Mouse (Mus musculus) embryonic facial prominence, embryonic 10.5 days (tissue): ENCODE measurements around the gene OR5BS1P. TPM values are rescaled to one million over a fixed set of nuclear protein-coding genes. Genes with fewer than 3 reads are reported as not detected.

Experiments used
- DNase-seq: peaks from one replicate; pipeline ENCODE4 v3.0.0-alpha.2; 2017; ENCODE audit warnings: low spot score
- H3K27ac ChIP-seq: fragments of 300-500 bp; sonication (generic); replicated peaks from 2 replicates; pipeline ENCODE4 v1.5.1; 2016; ENCODE audit warnings: mild to moderate bottlenecking
- H3K27me3 ChIP-seq: fragments of 300-500 bp; sonication (generic); replicated peaks from 2 replicates; pipeline ENCODE4 v1.6.1; 2016; ENCODE audit warnings: low read depth, mild to moderate bottlenecking; ENCODE audit not compliant: poor library complexity, severe bottlenecking
- H3K36me3 ChIP-seq: fragments of 300-500 bp; sonication (generic); replicated peaks from 2 replicates; pipeline ENCODE4 v1.6.1; 2016; ENCODE audit warnings: mild to moderate bottlenecking, moderate library complexity
- H3K4me1 ChIP-seq: fragments of 300-500 bp; sonication (generic); 2 replicates; pipeline ENCODE4 v1.6.1; 2016
- H3K4me3 ChIP-seq: fragments of 300-500 bp; sonication (generic); 2 replicates; pipeline ENCODE4 v1.5.1; 2016; ENCODE audit warnings: mild to moderate bottlenecking, moderate library complexity
- H3K9me3 ChIP-seq: fragments of 300-500 bp; sonication (generic); 2 replicates; pipeline ENCODE4 v1.6.1; 2016; ENCODE audit warnings: mild to moderate bottlenecking
- WGBS: fragments of 180-500 bp; shearing (Covaris S2); methylation state at CpG from one replicate; pipeline ENCODE4 v1.1.7; 2016; 5-methylcytosine and 5-hydroxymethylcytosine counted together
- polyA plus RNA-seq: library from polyadenylated mRNA; unstranded; fragments of >200 nt; fragmentation: Nextera tagmentation; extraction: Ambion mirVana; gene quantifications from 2 replicates; pipeline ENCODE4 v1.2.1, GENCODE M21; 2016

OR5BS1P gene
- polyA plus RNA-seq, 1 experiment from 2014 or later, result not detected

DNA sequence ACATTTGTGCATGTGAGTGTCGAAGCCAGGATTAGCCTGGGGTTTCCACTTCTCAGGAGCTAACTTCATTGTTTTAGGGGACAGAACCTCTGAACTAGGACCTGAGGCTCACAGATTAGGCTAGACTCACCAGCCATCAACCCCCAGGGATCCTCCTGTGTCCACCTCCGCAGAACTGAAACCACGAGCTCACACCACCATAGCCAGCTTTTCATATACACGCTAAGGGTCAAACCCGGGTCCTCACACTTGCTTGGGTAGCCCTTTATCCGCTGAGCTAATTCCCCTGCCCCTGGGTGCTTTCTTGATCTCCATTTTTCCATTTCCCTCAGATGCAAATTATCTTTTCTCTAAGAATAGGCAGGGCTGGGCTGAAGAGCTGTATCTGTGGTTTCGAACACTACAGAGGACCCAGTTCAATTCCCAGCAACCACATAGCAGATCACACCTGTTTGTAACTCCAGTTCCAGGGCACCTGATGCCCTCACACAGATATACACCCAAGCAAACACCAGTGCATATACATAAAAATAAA lies 9.9 kb downstream of the OR5BS1P start:
- WGBS, result 78% methylated on average over 7 of the region's 7 CpGs
- Histone ChIP-seq H3K9me3 (no peaks in the 10 kb centered on the region), H3K27me3 (no peaks in the 10 kb centered on the region), H3K4me3 (no peak overlapping the region), H3K4me1 (0 out of 2 replicates have a peak, but pooled peaks cover 6% of the 10 kb centered on the region), H3K36me3 (no peaks in the 10 kb centered on the region), H3K27ac (no peak overlapping the region)
- no peak for DNase-seq

DNA sequence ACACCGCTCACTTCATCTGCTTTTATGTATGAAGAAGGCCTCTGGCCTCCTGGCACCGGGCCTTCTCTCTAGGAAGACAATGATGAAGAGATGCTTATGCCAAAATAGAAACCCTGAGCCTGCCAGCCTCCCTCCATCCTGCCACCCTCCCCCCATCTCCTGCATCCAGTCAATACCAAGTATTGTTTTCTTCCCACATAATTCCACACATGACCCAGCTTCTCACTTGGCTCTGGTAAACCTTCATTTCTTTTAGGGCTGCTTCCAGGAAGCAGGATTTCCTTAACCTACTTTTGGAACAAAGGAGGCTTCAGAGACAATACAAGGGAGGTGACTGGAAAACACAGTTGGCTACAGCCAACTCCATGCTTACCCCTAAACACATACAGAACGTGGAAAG lies 13.0 kb downstream of the OR5BS1P start, which contains the start of gene Lalba:
Lalba (minus strand) TSS at position 21 of the 400 bp plus-strand sequence.
- WGBS, result 58% methylated on average over 3 of the region's 3 CpGs
- Histone ChIP-seq H3K4me1 (0 out of 2 replicates have a peak, but pooled peaks cover 6% of the 10 kb centered on the region), H3K36me3 (no peaks in the 10 kb centered on the region), H3K4me3 (no peak within 1 kb of the TSS), H3K9me3 (no peaks in the 10 kb centered on the region), H3K27me3 (no peaks in the 10 kb centered on the region), H3K27ac (no peak within 1 kb of the TSS)
- no peak for DNase-seq

DNA sequence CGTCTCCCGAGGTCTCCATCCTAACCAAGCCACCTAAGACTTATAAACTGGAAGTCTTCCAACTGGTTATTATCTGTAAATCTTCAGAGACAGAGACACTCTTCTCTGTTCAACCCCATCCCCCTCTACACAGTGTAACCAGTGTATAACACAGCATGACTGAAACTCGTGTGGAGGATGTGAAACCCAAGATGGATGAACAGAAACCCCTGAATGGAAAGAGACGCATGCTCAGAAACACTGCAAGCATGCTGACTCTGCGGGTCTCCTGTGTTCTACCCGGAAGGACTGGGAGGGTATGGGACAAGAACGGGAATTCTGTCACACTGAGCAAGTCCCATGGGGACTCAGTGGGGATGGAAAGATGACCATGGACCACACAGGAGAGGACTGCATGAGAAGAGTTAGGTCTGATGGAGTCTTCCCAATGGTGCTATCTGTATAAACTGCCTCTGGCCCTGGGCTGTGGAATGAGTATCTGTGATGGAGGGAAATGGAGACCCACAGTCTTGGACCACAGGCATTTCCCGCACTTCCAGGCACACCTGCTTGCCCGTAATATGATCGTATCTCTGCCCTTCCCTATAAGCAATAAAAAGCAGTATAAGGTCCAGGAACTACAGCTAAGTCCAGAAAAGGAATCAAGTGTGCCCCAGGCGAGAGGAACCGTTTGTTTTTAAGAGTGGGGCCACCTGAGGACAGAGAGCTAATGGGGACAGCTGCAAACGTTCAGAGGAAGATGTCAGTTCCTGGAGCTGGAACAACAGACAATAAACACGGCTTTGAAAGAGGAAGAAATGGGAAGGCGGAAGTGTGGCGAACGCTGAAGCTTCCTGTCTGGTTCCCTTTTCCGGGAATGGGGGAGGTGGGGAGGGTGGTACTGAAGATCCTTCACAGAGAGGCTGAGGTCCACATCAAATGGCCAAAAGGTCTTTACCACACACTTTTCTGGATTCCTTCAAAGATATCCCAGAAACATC lies 14.5 kb downstream of the OR5BS1P start:
- H3K4me3 ChIP-seq, result no peak overlapping the region
- DNase-seq, result no peak
- 75% methylated on average over 18 of the region's 18 CpGs for WGBS

DNA sequence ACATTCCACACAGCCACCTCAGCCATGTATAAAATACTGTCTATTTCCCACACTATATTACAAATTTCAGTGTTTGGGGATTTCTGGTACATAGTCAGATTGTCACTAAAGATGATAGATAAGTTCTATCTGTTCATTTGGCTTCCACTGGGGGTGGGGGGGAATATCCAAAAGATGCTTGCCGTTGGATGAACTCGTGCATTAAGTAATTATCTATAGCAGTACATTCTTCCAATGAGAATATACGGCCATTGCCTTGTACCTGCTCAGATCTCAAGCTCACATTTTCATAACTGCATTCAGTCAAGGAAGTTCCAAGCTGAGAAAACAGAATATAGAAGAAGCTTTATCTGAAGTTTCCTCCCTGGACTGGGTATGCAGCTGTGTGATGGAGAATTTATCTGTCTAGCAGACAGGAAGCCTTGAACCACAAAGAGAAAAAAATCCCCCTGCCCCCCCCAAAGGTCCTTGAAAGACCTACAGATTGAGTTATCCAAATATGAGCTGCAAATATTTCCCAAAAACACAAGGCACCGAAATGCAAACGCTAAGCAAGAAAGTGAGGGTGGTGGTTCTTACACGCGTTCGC lies 16.8 kb downstream of the OR5BS1P start:
- Histone ChIP-seq H3K27ac (no peak overlapping the region), H3K4me3 (no peak overlapping the region)

More for the DNA sequence above, 14.5 kb downstream of the OR5BS1P start:
- Histone ChIP-seq H3K27ac (no peak overlapping the region), H3K36me3 (no peaks in the 10 kb centered on the region), H3K9me3 (0 out of 2 replicates have a peak, but pooled peaks cover 4% of the 10 kb centered on the region), H3K27me3 (no peaks in the 10 kb centered on the region), H3K4me1 (0 out of 2 replicates have a peak, but pooled peaks cover 6% of the 10 kb centered on the region)

DNA sequence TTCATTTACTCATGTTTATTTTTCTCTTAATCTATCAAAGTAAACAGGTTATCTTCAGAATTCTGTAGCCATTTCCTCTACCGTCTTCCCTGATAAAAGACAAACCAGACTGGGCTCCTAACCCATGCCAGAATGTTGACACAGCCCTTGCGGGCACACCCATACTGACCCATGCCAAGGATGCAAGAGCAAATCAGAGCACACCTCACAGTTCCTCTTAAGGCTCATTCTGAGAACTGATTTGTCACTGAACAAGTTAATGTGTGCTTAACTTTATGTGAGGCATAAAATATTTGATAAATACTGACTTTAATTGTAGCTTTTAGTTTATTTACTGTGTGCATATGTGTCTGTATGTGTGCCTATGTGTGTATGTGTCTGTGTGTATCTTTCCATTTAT lies 21.6 kb downstream of the OR5BS1P start:
- Histone ChIP-seq H3K4me3 (no peak overlapping the region), H3K36me3 (no peaks in the 10 kb centered on the region), H3K9me3 (0 out of 2 replicates have a peak, but pooled peaks cover 4% of the 10 kb centered on the region), H3K4me1 (no peaks in the 10 kb centered on the region), H3K27me3 (no peaks in the 10 kb centered on the region), H3K27ac (no peak overlapping the region)
- WGBS, result 86% methylated on average over 2 of the region's 2 CpGs
- no peak for DNase-seq

More for the DNA sequence above, 16.8 kb downstream of the OR5BS1P start:
- no peaks in the 10 kb centered on the region for H3K36me3 ChIP-seq
- no peak for DNase-seq
- 0 out of 2 replicates have a peak, but pooled peaks cover 4% of the 10 kb centered on the region for H3K9me3 ChIP-seq
- WGBS, result 93% methylated on average over 8 of the region's 8 CpGs
- H3K4me1 ChIP-seq, result 0 out of 2 replicates have a peak, but pooled peaks cover 6% of the 10 kb centered on the region
- H3K27me3 ChIP-seq, result no peaks in the 10 kb centered on the region

DNA sequence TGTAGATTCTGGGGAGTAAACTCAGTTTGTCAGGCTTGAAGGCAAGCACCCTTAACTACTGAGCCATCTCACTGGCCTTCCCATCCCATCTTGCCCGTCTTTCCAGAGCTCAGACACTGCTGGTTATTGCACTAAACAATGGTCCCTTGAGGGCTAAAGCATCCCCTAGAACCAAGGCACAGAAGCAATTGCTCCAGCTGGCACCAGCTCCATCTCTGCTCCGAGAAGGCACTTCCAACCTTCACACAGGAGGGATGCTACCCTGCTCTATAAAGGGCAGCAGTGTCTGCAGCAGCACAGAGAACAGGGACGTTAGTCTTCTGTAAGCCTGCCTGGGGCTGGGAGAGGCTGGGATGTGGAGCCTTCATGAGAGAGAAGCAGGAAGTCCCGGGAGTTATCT lies 22.4 kb downstream of the OR5BS1P start, which contains the start of gene Olfr279:
Olfr279 (plus strand) TSS at position 301 of the 400 bp plus-strand sequence.
- Histone ChIP-seq H3K4me3 (no peak within 1 kb of the TSS), H3K9me3 (0 out of 2 replicates have a peak, but pooled peaks cover 4% of the 10 kb centered on the region), H3K36me3 (no peaks in the 10 kb centered on the region), H3K27me3 (no peaks in the 10 kb centered on the region), H3K27ac (no peak within 1 kb of the TSS), H3K4me1 (no peaks in the 10 kb centered on the region)
- WGBS, result 45% methylated on average over 4 of the region's 4 CpGs
- no peak for DNase-seq

DNA sequence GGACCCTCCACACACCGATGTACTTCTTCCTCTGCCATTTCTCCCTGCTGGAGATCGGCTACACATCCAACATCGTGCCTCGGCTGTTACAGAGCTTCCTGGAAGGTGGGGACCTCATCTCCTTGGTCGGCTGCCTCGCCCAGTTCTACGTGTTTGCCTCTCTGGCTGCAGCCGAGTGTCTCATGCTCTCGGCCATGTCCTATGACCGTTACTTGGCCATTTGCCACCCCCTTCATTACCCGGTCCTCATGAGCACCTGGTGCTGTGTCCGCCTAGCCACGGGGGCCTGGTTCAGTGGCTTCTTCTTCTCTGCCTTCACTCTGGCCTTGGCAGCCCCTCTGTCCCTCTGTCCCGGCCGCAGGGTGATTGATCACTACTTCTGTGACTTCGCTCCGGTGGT lies 27.9 kb downstream of the OR5BS1P start:
- no peak overlapping the region for H3K4me3 ChIP-seq
- no peaks in the 10 kb centered on the region for H3K27me3 ChIP-seq
- 92% methylated on average over 17 of the region's 17 CpGs for WGBS
- H3K9me3 ChIP-seq, result no peaks in the 10 kb centered on the region
- no peak for DNase-seq
- H3K27ac ChIP-seq, result no peak overlapping the region
- H3K4me1 ChIP-seq, result no peaks in the 10 kb centered on the region
- H3K36me3 ChIP-seq, result no peaks in the 10 kb centered on the region

DNA sequence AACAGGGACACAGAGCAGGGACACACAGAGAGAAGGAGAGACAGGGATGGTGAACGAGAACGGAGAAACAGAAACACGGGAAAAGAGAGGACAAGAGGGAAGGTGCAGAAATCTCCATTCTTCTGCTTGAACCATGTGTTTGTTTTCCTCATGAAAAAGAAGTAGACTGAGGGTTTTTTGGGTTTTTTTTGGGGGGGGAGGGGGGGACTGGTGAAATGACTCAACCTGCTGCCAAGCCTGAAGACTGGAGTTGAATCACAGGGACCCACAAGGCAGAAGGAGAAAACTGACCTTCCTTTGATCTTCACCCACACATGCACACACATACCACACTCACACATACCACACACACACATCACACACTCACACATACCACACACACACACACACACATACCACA lies 33.6 kb downstream of the OR5BS1P start:
- no peak for DNase-seq
- Histone ChIP-seq H3K27ac (no peak overlapping the region), H3K4me3 (no peak overlapping the region), H3K27me3 (no peaks in the 10 kb centered on the region), H3K4me1 (peaks cover 6% of the 10 kb centered on the region; the same call in 1 of the 2 replicates), H3K9me3 (no peaks in the 10 kb centered on the region), H3K36me3 (no peaks in the 10 kb centered on the region)
- WGBS, result 87% methylated on average over 3 of the region's 3 CpGs

DNA sequence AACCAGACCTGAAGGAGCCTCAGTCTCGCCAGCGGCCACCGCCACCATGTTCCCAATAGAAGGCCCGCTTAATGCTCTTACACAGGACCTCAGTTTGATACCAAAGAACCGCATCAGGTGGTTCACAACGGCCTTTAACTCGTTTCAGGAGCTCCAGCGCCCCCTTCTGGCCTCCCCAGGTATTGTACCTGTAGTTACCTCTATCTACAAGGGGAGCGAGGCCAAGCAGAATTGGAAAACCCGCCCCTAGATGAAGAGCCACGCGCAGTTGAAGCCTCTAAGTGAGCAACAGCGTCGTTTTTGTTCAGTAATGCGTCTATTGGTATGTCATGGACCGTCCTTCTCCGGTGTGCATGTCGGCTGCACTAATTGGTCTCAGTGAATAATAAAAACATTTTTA lies 34.8 kb downstream of the OR5BS1P start:
- peak; percentile 82 for DNase-seq
- Histone ChIP-seq H3K4me1 (peaks cover 6% of the 10 kb centered on the region; the same call in 1 of the 2 replicates), H3K9me3 (no peaks in the 10 kb centered on the region), H3K4me3 (no peak overlapping the region), H3K27ac (no peak overlapping the region), H3K27me3 (no peaks in the 10 kb centered on the region), H3K36me3 (no peaks in the 10 kb centered on the region)
- 11% methylated on average over 18 of the region's 18 CpGs for WGBS

DNA sequence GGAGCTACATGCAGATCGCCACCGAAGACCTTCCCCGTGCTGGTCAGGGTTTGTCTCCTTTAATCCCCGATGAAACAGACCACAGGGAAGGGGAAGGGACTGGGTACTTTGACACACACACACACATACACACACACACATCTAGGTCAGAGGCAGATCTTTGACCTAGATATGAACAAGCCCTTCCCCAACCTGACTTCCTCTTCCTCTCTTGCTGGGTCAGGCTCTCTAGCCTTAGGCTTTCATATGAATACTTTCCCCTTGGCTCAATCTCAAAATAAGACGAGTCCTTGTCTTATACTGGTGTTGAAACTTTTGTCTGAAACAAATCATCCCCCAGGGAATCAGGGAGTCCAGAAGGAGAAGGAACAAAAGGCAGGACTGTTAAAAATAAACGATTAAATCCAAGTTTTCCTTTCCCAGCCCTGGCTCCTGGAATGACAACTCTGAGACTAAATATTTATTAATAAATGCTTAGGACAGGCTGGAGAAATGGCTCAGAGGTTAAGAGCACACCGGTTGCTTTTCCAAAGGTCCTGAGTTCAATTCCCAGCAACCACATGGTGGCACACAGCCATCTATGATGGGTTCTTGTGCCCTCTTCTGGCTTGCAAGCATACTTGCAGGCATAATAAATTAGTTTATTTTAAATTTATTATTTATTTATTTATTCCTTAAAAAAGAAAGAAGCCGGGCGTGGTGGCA lies 36.7 kb downstream of the OR5BS1P start:
- 85% methylated on average over 9 of the region's 9 CpGs for WGBS
- no peaks in the 10 kb centered on the region for H3K9me3 ChIP-seq

DNA sequence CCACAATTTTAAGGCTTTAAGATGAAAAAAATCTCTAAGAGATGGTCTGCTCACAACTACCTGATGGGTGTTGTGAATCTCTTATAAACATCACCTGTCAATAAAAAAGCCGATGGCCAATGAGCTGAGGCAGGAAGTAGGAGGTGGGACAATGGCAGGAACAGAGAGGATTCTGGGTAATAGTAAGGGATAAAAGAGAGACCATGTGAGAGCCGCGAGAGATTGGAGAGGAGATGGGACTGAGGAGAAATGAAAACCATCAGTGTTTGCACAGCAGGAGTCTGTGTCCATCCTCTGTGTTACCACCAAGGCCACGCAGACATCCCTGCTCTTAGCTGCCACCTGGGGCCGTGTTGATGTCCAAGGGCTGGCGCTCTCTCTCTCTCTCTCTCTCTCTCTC lies 37.6 kb downstream of the OR5BS1P start:
- 89% methylated on average over 6 of the region's 6 CpGs for WGBS
- no peaks in the 10 kb centered on the region for H3K9me3 ChIP-seq
- peaks cover 16% of the 10 kb centered on the region for H3K4me1 ChIP-seq
- H3K4me3 ChIP-seq, result no peak overlapping the region
- H3K27me3 ChIP-seq, result no peaks in the 10 kb centered on the region
- no peak for DNase-seq
- H3K27ac ChIP-seq, result no peak overlapping the region
- H3K36me3 ChIP-seq, result no peaks in the 10 kb centered on the region

More for the DNA sequence above, 36.7 kb downstream of the OR5BS1P start:
- DNase-seq, result no peak
- Histone ChIP-seq H3K4me1 (peaks cover 16% of the 10 kb centered on the region), H3K36me3 (no peaks in the 10 kb centered on the region), H3K27ac (no peak overlapping the region), H3K4me3 (no peak overlapping the region), H3K27me3 (no peaks in the 10 kb centered on the region)

DNA sequence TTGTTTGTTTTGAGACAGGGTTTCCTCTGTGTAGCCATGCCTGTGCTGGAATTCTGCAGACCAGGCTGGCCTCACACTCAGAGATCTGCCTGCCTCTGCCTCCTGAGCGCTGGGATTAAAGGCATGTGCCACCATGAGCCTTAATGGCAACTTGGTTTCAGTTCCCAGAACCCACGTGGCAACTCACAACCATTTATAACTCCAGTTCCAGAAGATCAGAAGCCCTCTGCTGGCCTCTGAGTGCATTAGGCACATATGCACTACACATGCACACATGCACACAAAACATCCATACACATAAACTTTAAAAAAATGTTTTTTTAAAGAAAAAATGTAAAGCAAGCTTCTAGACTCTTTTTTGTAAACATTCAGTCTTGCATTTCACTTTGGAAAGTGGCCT lies 39.7 kb downstream of the OR5BS1P start:
- WGBS, result 58% methylated on average over 2 of the region's 2 CpGs
- Histone ChIP-seq H3K4me3 (no peak overlapping the region), H3K4me1 (peaks cover 23% of the 10 kb centered on the region), H3K36me3 (no peaks in the 10 kb centered on the region), H3K27me3 (no peaks in the 10 kb centered on the region), H3K27ac (no peak overlapping the region), H3K9me3 (no peaks in the 10 kb centered on the region)
- DNase-seq, result no peak
